Mouse (Mus musculus) lung, postnatal 0 days (tissue): Measurements from ENCODE around the gene Pigb. TPM values are rescaled to one million over a fixed set of nuclear protein-coding genes. Genes with fewer than 3 reads are reported as not detected.
A peak's percentile ranks its signal among the peaks of the same experiment; 100 is the strongest.

ENCODE experiments used
- ATAC-seq: fragments of 200-750 bp; cut with Nextera tagmentation; 2 replicates; pipeline ENCODE4 v1.8.0; 2017; ENCODE audit warnings: moderate library complexity
- DNase-seq: peaks from one replicate; pipeline ENCODE4 v3.0.0-alpha.2; 2016; ENCODE audit warnings: low spot score
- H3K27ac ChIP-seq: fragments of 300-500 bp; sonication (generic); 2 replicates; pipeline ENCODE4 v1.5.1; 2014; ENCODE audit warnings: antibody characterized with exemption, mild to moderate bottlenecking, low read length, mixed read lengths
- H3K27me3 ChIP-seq: fragments of 300-500 bp; sonication (generic); replicated peaks from 2 replicates; pipeline ENCODE4 v1.6.1; 2014; ENCODE audit warnings: low read length, mixed read lengths; ENCODE audit not compliant: insufficient read depth
- H3K36me3 ChIP-seq: fragments of 300-500 bp; sonication (generic); 2 replicates; pipeline ENCODE4 v1.6.1; 2014; ENCODE audit warnings: low read length, mixed read lengths; ENCODE audit not compliant: insufficient read depth
- H3K4me1 ChIP-seq: fragments of 300-500 bp; sonication (generic); 2 replicates; pipeline ENCODE4 v1.6.1; 2014; ENCODE audit warnings: antibody characterized with exemption, low read depth, low read length, mixed read lengths; ENCODE audit not compliant: insufficient read depth
- H3K4me2 ChIP-seq: fragments of 300-500 bp; sonication (generic); replicated peaks from 2 replicates; pipeline ENCODE4 v1.6.1; 2014; ENCODE audit warnings: low read depth, mild to moderate bottlenecking, low read length, moderate library complexity, mixed read lengths
- H3K4me3 ChIP-seq: fragments of 300-500 bp; sonication (generic); 2 replicates; pipeline ENCODE4 v1.5.1; 2014; ENCODE audit warnings: low read depth, low read length
- H3K9ac ChIP-seq: fragments of 300-500 bp; sonication (generic); replicated peaks from 2 replicates; pipeline ENCODE4 v1.6.1; 2014; ENCODE audit warnings: low read depth, mild to moderate bottlenecking
- H3K9me3 ChIP-seq: fragments of 300-500 bp; sonication (generic); 2 replicates; pipeline ENCODE4 v1.6.1; 2016; ENCODE audit warnings: low read length, mixed read lengths
- CTCF ChIP-seq: IDR thresholded peaks from 2 replicates; pipeline ENCODE4 v1.5.1; 2016; ENCODE audit warnings: antibody characterized with exemption, mild to moderate bottlenecking
- EP300 ChIP-seq: IDR thresholded peaks from 2 replicates; pipeline ENCODE4 v1.6.1; 2016; ENCODE audit warnings: antibody characterized with exemption, mild to moderate bottlenecking, control low read depth
- WGBS: fragments of 180-500 bp; shearing (Covaris S2); extraction: QIAGEN DNeasy Blood & Tissue Kit; methylation state at CpG from one replicate; pipeline ENCODE4 v1.1.7; 2014; 5-methylcytosine and 5-hydroxymethylcytosine counted together
- polyA plus RNA-seq: library from polyadenylated mRNA; unstranded; fragments of >200 nt; fragmentation: Nextera tagmentation; extraction: Ambion mirVana; gene quantifications from 2 replicates; pipeline ENCODE4 v1.2.1, GENCODE M21; 2015

Pigb gene
- polyA plus RNA-seq, 1 experiment from 2014 or later: 5.5 TPM

- Histone ChIP-seq H3K27ac (peak within 1 kb of the TSS; percentile 74), H3K4me2 (peak within 1 kb of the TSS; percentile 89), H3K4me3 (peak within 1 kb of the TSS; percentile 46), H3K27me3 (no peaks in the 10 kb centered on the region), H3K9ac (peak within 1 kb of the TSS; percentile 51), H3K36me3 (no peaks in the 10 kb centered on the region), H3K4me1 (peaks cover 14% of the 10 kb centered on the region), H3K9me3 (no peaks in the 10 kb centered on the region)
- WGBS: 1% methylated on average over 41 of the region's 41 CpGs
- peak; percentile 97 for TF ChIP-seq CTCF
- no peak for TF ChIP-seq EP300
- DNase-seq: peak; percentile 90
- peak; percentile 80 for ATAC-seq
These were observed 4.2 kb upstream of the Pigb start, which contains the start of gene Rab27a for GRCm38 (mm10) chr9:73044146-73045079. Gene Rab27a (plus strand): TSS chr9:73044854.

- whole genome bisulfite sequencing: 1% methylated on average over 49 of the region's 49 CpGs
- peaks cover 9% of the 10 kb centered on the region for H3K4me1 ChIP-seq
- TF ChIP-seq CTCF (no peak), EP300 (peak; percentile 13; the same call in 1 of the 2 replicates)
These were observed 794 bp downstream of the Pigb start for GRCm38 (mm10) chr9:73039222-73039945.

GRCm38 (mm10) chr9:73033406-73033805 is 6.8 kb downstream of the Pigb start:
- ATAC-seq: no peak
- no peak overlapping the region for H3K4me3 ChIP-seq
- H3K4me2 ChIP-seq: no peak overlapping the region
- WGBS: 90% methylated on average over 1 of the region's 1 CpGs
- no peak overlapping the region for H3K9ac ChIP-seq
- H3K9me3 ChIP-seq: no peaks in the 10 kb centered on the region
- TF ChIP-seq CTCF (peak; percentile 25), EP300 (no peak)
- H3K27me3 ChIP-seq: no peaks in the 10 kb centered on the region
- no peaks in the 10 kb centered on the region for H3K4me1 ChIP-seq
- no peak for DNase-seq
- H3K27ac ChIP-seq: no peak overlapping the region
- H3K36me3 ChIP-seq: peaks cover 9% of the 10 kb centered on the region; the same call in 1 of the 2 replicates

More at GRCm38 (mm10) chr9:73039222-73039945, 794 bp downstream of the Pigb start:
- peak overlapping the region; percentile 74 for H3K9ac ChIP-seq
- H3K27ac ChIP-seq: peak overlapping the region; percentile 76
- H3K4me2 ChIP-seq: peak overlapping the region; percentile 75
- H3K27me3 ChIP-seq: no peaks in the 10 kb centered on the region
- H3K4me3 ChIP-seq: peak overlapping the region; percentile 77
- no peaks in the 10 kb centered on the region for H3K9me3 ChIP-seq
- ATAC-seq (peak; percentile 88), DNase-seq (peak; percentile 93)
- H3K36me3 ChIP-seq: no peaks in the 10 kb centered on the region

DNA sequence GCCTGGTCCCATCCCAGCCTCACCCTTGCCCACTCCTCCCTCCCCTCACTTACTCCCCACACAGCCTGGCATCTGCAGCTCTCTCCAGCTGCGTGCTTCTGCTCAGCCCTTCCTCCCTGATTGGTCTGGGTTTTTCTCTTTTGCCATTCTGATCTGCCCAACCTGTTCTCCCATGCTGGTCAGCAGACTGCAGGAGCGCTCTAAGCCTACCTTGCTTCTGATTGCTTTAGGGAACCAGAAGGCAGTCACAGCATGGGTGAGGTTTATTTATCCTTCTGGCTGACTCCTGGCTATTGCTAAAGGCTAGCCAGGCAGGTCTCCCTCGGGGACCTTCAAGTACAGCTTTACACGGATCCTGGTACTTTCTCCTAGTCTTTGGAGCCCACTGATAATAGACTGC is 8.8 kb downstream of the Pigb start:
- H3K4me1 ChIP-seq: no peaks in the 10 kb centered on the region
- no peak overlapping the region for H3K4me2 ChIP-seq
- DNase-seq (no peak), ATAC-seq (no peak)
- TF ChIP-seq EP300 (no peak), CTCF (no peak)
- no peak overlapping the region for H3K27ac ChIP-seq
- peaks cover 9% of the 10 kb centered on the region; the same call in 1 of the 2 replicates for H3K36me3 ChIP-seq
- no peaks in the 10 kb centered on the region for H3K9me3 ChIP-seq
- 68% methylated on average over 4 of the region's 4 CpGs for WGBS
- H3K9ac ChIP-seq: no peak overlapping the region
- H3K27me3 ChIP-seq: no peaks in the 10 kb centered on the region
- no peak overlapping the region for H3K4me3 ChIP-seq

GRCm38 (mm10) chr9:73030443-73030842 is 9.7 kb downstream of the Pigb start:
- H3K4me2 ChIP-seq: no peak overlapping the region
- WGBS: 91% methylated on average over 1 of the region's 1 CpGs
- no peak overlapping the region for H3K4me3 ChIP-seq
- no peak overlapping the region for H3K27ac ChIP-seq
- no peaks in the 10 kb centered on the region for H3K9me3 ChIP-seq
- ATAC-seq (no peak), DNase-seq (no peak)
- H3K9ac ChIP-seq: no peak overlapping the region
- no peaks in the 10 kb centered on the region for H3K27me3 ChIP-seq
- peaks cover 9% of the 10 kb centered on the region; the same call in 1 of the 2 replicates for H3K36me3 ChIP-seq
- no peak for TF ChIP-seq EP300
- TF ChIP-seq CTCF: no peak
- no peaks in the 10 kb centered on the region for H3K4me1 ChIP-seq
